Mouse (Mus musculus): ENCODE measurements at regions not wholly inside any gene's neighbourhood (a gene's known extent, or its start where the extent isn't known, plus 50 kb on each side); places are given as distances from the start of the nearest gene placed in this dataset.

DNA sequence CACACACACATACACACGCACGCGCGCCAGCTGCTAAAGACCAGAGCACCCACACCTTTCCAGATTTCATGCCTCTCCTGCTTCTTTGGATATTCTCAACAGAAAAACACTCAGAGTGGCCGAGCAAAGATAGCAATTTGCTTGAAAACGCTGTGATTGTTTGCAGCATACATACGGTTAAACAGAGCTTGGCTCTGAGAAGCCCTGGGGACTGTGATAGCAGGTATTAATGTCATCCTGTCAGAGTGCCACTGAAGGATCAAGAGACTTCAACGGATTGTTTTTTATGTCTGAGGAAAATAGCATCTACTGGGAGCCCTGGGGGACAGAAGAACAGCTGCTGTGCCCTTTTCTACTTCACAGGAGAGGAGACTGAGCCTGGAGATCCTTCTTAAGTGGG is 440.4 kb downstream of the Pdcd6ip start:
- Histone ChIP-seq H3K4me2 (no peak overlapping the region), H3K36me3 (no peaks in the 10 kb centered on the region), H3K4me1 (no peaks in the 10 kb centered on the region), H3K27me3 (no peaks in the 10 kb centered on the region), H3K9ac (no peak overlapping the region), H3K9me3 (no peaks in the 10 kb centered on the region), H3K4me3 (no peak overlapping the region), H3K27ac (no peak overlapping the region)
- ATAC-seq (ENCODE audit: borderline replicate concordance, extremely low read depth, low FRiP score, low TSS enrichment) = no peak
- 70% methylated on average over 8 of the region's 8 CpGs for WGBS

DNA sequence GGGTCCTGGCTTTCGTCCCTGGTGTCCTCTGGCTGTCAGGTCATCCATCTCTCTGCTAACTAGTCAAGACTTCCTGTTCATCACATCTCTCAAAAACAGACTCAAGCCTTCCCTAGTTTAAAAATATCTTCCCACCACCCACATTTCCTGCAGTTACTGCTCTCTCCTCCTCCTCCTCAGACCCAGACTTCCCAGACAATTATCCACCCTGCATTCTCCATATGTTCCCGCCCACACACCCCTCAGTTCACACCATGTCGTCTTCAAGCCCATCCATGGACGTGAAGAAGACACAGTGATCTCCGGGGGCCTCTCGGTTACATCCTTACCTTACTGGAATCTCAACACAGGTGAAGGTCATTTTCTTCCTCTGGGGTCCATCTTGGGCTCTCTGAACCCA is 444.4 kb downstream of the Pdcd6ip start:
- ATAC-seq (ENCODE audit: borderline replicate concordance, extremely low read depth, low FRiP score, low TSS enrichment) = no peak
- H3K27me3 ChIP-seq = no peaks in the 10 kb centered on the region
- H3K4me2 ChIP-seq = no peak overlapping the region
- no peak overlapping the region for H3K9ac ChIP-seq
- H3K9me3 ChIP-seq = no peaks in the 10 kb centered on the region
- H3K4me1 ChIP-seq = no peaks in the 10 kb centered on the region
- H3K27ac ChIP-seq = no peak overlapping the region
- H3K36me3 ChIP-seq = no peaks in the 10 kb centered on the region
- no peak overlapping the region for H3K4me3 ChIP-seq
- 72% methylated on average over 6 of the region's 6 CpGs for WGBS

DNA sequence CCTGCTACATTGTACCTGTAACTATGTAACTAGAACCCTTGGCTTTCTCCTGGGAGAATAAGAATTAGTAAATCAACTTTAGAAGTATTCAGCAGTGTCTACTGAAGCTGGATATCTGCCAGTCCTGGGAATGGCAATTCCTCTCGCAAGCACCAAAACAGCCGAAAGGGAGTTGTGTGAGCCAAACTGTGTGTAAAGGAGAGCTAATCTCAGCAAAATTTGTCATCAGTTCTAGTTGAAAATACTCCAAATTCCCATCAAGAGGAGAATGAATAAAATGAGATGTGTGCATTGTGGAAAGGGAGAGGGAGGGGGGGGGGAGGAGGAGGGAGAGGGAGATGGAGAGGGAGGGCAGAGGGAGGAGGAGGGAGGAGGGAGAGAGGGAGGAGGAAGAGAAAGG is 447.8 kb downstream of the Pdcd6ip start:
- Histone ChIP-seq H3K36me3 (no peaks in the 10 kb centered on the region), H3K27me3 (no peaks in the 10 kb centered on the region), H3K4me3 (no peak overlapping the region), H3K4me1 (no peaks in the 10 kb centered on the region), H3K4me2 (no peak overlapping the region), H3K27ac (no peak overlapping the region), H3K9ac (no peak overlapping the region), H3K9me3 (no peaks in the 10 kb centered on the region)
- 73% methylated on average over 2 of the region's 2 CpGs for WGBS
- ATAC-seq (ENCODE audit: borderline replicate concordance, extremely low read depth, low FRiP score, low TSS enrichment) = no peak

DNA sequence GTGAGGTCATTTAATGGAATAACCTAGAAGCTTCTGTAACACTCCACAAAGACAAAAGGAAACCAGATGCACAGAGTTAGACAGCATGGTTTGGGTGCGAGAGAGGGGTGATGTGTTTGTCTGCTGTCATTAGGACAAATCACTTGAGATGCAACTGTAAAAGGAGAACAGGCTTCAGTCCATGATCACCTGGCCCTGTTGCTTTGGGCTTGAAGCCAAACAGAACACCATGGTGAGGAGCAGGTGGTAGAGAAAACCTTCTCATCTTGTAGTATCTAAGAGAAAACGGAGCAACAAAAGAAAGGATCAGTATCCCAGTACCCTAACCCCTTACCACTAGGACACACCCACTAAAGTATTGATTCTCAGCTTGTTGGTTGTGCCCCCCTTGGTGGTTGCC is 449.5 kb downstream of the Pdcd6ip start:
- no peaks in the 10 kb centered on the region for H3K36me3 ChIP-seq
- no peak overlapping the region for H3K4me2 ChIP-seq
- ATAC-seq (ENCODE audit: borderline replicate concordance, extremely low read depth, low FRiP score, low TSS enrichment) = no peak
- no peak overlapping the region for H3K4me3 ChIP-seq
- H3K9ac ChIP-seq = no peak overlapping the region
- WGBS = 80% methylated on average over 2 of the region's 2 CpGs
- H3K27ac ChIP-seq = no peak overlapping the region
- no peaks in the 10 kb centered on the region for H3K27me3 ChIP-seq
- no peaks in the 10 kb centered on the region for H3K9me3 ChIP-seq
- no peaks in the 10 kb centered on the region for H3K4me1 ChIP-seq

DNA sequence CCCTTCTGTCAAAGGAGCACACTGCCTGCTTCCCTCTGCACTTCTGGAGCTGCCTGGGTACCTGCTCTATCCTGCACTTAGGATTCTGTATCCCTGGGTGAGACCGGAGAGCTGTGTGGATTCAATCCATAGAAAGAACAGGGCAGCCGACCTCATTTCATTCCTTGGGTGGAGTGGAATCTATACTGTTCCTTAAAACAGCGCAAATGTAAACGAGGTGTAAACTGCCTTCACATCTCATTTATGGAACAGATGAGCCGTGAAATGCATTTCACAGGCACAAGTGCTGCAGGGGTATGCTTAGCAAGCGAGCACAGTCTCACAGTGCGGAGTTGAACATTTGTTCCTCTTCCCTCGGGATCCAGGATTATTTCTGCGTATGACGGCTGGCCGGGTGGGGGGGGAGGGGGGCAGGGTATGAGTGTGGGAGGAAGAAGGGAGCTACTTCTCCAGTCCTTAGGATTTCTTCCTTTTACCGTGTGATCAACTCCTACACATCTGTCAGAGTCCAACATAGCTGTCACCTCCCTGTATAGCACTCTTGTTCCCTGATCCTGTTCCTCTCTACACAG is 459.3 kb downstream of the Pdcd6ip start:
- no peak overlapping the region for H3K9ac ChIP-seq
- H3K27ac ChIP-seq = no peak overlapping the region
- H3K36me3 ChIP-seq = no peaks in the 10 kb centered on the region
- no peaks in the 10 kb centered on the region for H3K4me1 ChIP-seq
- no peak overlapping the region for H3K4me2 ChIP-seq
- H3K9me3 ChIP-seq = no peaks in the 10 kb centered on the region
- no peaks in the 10 kb centered on the region for H3K27me3 ChIP-seq
- H3K4me3 ChIP-seq = no peak overlapping the region
- WGBS = 59% methylated on average over 12 of the region's 12 CpGs
- ATAC-seq (ENCODE audit: borderline replicate concordance, extremely low read depth, low FRiP score, low TSS enrichment) = no peak

DNA sequence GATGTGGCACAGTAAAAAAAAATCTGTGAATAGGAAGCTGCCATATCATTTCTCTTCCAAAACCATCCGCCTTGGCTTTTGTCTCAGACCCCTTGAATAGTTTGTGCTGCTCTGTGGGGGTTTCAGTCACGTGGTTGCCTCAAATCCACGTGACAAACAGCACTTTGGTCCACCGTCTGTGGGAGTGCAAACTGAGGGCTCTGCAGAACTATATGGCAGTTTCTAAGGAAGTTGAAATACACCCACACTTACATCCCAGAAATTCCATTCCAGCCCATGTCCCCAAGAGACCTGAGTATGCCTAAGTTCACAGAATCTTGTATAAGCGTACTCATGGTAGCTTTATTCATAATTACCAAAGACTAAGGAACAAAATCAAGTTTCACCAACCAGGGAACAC is 460.1 kb downstream of the Pdcd6ip start:
- ATAC-seq (ENCODE audit: borderline replicate concordance, extremely low read depth, low FRiP score, low TSS enrichment) = no peak
- Histone ChIP-seq H3K27me3 (no peaks in the 10 kb centered on the region), H3K9ac (no peak overlapping the region), H3K4me2 (no peak overlapping the region), H3K9me3 (no peaks in the 10 kb centered on the region), H3K4me1 (no peaks in the 10 kb centered on the region), H3K4me3 (no peak overlapping the region), H3K27ac (no peak overlapping the region), H3K36me3 (no peaks in the 10 kb centered on the region)
- 49% methylated on average over 5 of the region's 5 CpGs for WGBS

DNA sequence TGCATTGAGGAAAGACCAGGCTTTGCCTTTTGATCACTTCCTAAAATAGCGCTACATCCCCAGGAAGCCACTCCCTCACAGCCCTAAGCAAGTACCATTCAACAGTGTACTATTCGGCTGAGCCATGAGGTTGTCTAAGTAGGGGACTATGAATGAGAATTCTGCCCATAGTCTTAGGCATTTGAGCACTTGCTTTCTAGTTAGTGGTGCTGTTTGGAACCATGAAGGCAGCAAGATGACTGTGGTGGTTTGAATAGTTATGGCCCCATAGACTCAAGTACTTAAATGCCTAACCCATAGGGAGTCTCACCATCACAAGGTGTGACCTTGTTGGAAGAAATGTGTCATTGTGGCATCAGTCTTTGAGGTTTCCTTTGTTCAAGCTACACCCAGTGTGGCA is 464.2 kb downstream of the Pdcd6ip start:
- no peaks in the 10 kb centered on the region for H3K27me3 ChIP-seq
- H3K36me3 ChIP-seq = no peaks in the 10 kb centered on the region
- H3K4me2 ChIP-seq = no peak overlapping the region
- H3K9me3 ChIP-seq = no peaks in the 10 kb centered on the region
- no peaks in the 10 kb centered on the region for H3K4me1 ChIP-seq
- no peak for ATAC-seq (ENCODE audit: borderline replicate concordance, extremely low read depth, low FRiP score, low TSS enrichment)
- H3K27ac ChIP-seq = no peak overlapping the region
- no peak overlapping the region for H3K4me3 ChIP-seq
- WGBS = 84% methylated on average over 2 of the region's 2 CpGs
- no peak overlapping the region for H3K9ac ChIP-seq

DNA sequence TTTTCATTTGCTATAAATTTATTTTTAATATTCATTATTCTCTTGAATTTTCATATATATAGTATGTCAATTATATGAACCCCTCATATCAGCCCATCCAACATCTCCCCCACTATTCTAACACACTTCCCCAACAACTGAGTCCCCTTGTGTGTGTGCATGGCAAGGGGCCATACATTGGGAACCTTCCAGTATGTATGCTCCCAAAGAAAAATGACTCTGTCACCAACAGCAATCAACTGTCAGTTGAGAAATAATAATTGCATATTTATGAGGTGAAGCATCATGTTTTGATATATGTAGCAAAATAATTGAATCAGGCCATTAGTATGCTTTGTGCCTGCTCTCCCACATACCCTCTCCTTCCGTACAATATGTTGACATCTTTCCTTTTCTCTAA is 474.7 kb downstream of the Pdcd6ip start:
- H3K27ac ChIP-seq = no peak overlapping the region
- H3K4me1 ChIP-seq = no peaks in the 10 kb centered on the region
- ATAC-seq (ENCODE audit: borderline replicate concordance, extremely low read depth, low FRiP score, low TSS enrichment) = no peak
- H3K27me3 ChIP-seq = no peaks in the 10 kb centered on the region
- no peak overlapping the region for H3K9ac ChIP-seq
- no peak overlapping the region for H3K4me3 ChIP-seq
- H3K36me3 ChIP-seq = no peaks in the 10 kb centered on the region
- 85% methylated on average over 1 of the region's 1 CpGs for WGBS
- no peak overlapping the region for H3K4me2 ChIP-seq
- no peaks in the 10 kb centered on the region for H3K9me3 ChIP-seq

DNA sequence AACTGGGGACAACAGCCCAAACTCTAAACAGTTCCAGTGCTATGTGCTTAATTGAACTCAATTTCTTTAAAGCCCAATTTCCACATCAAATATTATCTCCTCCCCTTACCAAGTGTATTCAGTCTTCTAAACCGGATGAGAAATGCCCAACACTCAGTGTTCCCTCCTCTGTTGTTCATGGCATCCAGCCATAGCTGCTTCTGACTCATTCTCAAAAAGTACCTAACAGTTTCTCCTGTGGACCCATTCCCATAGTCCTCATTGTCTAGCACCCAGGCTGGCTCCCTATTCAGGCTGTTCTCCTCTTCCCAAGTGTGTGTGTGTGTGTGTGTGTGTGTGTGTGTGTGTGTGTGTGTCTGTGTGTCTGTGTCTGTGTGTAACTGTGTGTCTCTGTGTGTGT is 478.7 kb downstream of the Pdcd6ip start:
- no peak for ATAC-seq (ENCODE audit: borderline replicate concordance, extremely low read depth, low FRiP score, low TSS enrichment)
- no peaks in the 10 kb centered on the region for H3K36me3 ChIP-seq
- no peak overlapping the region for H3K4me2 ChIP-seq
- 77% methylated on average over 1 of the region's 1 CpGs for WGBS
- no peaks in the 10 kb centered on the region for H3K4me1 ChIP-seq
- no peak overlapping the region for H3K27ac ChIP-seq
- no peak overlapping the region for H3K4me3 ChIP-seq
- H3K27me3 ChIP-seq = no peaks in the 10 kb centered on the region
- H3K9ac ChIP-seq = no peak overlapping the region
- H3K9me3 ChIP-seq = no peaks in the 10 kb centered on the region

DNA sequence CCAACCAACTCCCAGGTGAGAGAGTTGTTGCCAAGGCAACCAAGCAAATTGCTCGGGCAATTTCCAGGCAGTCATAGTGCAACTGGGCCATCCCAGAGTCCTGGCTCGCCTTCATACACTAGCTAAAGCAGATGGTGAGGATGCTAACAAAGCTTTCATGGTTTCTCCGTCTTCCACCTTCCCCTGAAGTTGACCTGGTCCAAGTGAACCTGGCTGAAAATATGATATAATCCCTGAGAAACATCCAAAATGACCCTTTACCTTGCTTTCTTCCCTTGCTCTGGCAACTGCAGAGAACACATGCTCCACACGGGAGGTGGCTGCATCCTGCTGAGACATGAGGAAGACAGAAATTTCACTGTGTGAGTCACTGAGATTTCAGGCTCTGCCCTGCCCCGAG is 494.1 kb downstream of the Pdcd6ip start:
- Histone ChIP-seq H3K9ac (no peak overlapping the region), H3K9me3 (no peaks in the 10 kb centered on the region), H3K4me1 (no peaks in the 10 kb centered on the region), H3K27me3 (no peaks in the 10 kb centered on the region), H3K36me3 (no peaks in the 10 kb centered on the region), H3K4me2 (no peak overlapping the region), H3K4me3 (no peak overlapping the region), H3K27ac (no peak overlapping the region)
- ATAC-seq (ENCODE audit: borderline replicate concordance, extremely low read depth, low FRiP score, low TSS enrichment) = no peak
- 66% methylated on average over 5 of the region's 5 CpGs for WGBS

DNA sequence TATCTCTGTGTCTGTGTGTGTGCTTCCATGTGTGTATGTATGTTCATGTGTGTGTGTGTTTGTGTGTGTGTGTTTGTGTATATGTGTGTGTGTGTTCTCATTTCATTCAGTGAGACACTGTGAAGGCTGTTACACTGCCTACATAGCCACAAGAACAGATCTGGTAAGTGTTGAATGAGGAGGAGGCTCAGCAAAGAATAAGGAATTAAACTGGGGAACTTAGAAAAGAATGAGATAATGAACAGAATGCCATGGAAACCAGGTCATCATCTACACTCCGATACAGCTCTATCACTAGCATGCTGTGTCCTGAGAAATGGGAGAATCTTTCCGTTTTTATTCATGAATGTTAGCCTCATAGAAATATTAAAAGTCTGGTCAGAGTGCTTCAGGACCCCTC is 495.7 kb downstream of the Pdcd6ip start:
- 77% methylated on average over 2 of the region's 2 CpGs for WGBS
- no peak overlapping the region for H3K9ac ChIP-seq
- no peaks in the 10 kb centered on the region for H3K27me3 ChIP-seq
- H3K36me3 ChIP-seq = no peaks in the 10 kb centered on the region
- no peak overlapping the region for H3K27ac ChIP-seq
- no peak for ATAC-seq (ENCODE audit: borderline replicate concordance, extremely low read depth, low FRiP score, low TSS enrichment)
- no peaks in the 10 kb centered on the region for H3K4me1 ChIP-seq
- no peak overlapping the region for H3K4me3 ChIP-seq
- no peak overlapping the region for H3K4me2 ChIP-seq
- H3K9me3 ChIP-seq = no peaks in the 10 kb centered on the region

DNA sequence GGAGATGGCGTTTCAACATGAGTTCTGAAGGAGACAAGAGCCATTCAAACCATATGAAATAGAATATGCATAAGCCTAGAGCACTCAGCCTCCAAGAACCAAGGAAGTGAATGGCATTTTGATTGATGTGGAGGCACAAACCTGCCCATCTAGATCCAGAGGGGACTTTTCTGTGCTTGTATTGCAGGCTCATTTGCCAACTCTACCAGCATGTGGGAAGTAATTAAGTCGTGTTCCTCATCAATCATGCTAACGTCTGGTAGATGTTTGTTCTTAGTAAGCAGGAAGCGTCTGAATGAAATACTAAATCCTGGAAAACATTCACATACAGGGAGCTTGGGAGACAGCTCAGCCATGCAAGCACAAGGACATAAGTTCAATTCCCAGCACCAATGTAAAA is 499.9 kb downstream of the Pdcd6ip start:
- no peak for ATAC-seq (ENCODE audit: borderline replicate concordance, extremely low read depth, low FRiP score, low TSS enrichment)
- no peaks in the 10 kb centered on the region for H3K4me1 ChIP-seq
- WGBS = 44% methylated on average over 4 of the region's 4 CpGs

DNA sequence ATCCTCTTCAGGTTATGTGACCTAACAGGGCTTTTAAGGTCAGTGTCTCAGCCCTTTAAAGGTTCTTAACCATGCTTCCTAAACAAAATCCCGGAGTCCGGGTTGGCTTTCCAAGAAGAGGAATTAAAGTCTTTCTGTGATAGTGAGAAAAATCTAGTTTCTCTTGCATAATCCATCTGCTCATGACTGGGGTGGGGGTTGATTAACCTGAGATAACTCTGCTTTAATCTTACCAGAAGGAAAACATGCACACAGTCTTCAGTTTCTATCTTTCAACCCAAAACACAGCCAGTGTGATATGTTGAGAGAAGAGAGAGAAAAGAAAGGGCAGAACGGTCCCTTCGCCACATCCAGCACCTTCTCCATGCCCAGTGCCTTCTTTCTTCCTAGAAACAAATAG is 508.8 kb downstream of the Pdcd6ip start:
- Histone ChIP-seq H3K36me3 (no peaks in the 10 kb centered on the region), H3K9me3 (no peaks in the 10 kb centered on the region), H3K4me3 (no peak overlapping the region), H3K27me3 (no peaks in the 10 kb centered on the region), H3K4me2 (no peak overlapping the region), H3K9ac (no peak overlapping the region), H3K27ac (no peak overlapping the region), H3K4me1 (no peaks in the 10 kb centered on the region)
- whole genome bisulfite sequencing = 80% methylated on average over 4 of the region's 4 CpGs
- ATAC-seq (ENCODE audit: borderline replicate concordance, extremely low read depth, low FRiP score, low TSS enrichment) = no peak

More for the DNA sequence above, 499.9 kb downstream of the Pdcd6ip start:
- Histone ChIP-seq H3K9ac (no peak overlapping the region), H3K9me3 (no peaks in the 10 kb centered on the region), H3K4me2 (no peak overlapping the region), H3K27ac (no peak overlapping the region), H3K36me3 (no peaks in the 10 kb centered on the region), H3K27me3 (no peaks in the 10 kb centered on the region), H3K4me3 (no peak overlapping the region)

Data from lung, embryonic 15.5 days (tissue).